Mouse (Mus musculus): ENCODE measurements at regions not wholly inside any gene's neighbourhood (a gene's known extent, or its start where the extent isn't known, plus 50 kb on each side); places are given as distances from the start of the nearest gene placed in this dataset.

- no peak for TF ChIP-seq MEF2A (IDR thresholded peaks at IDR 0.05; ENCODE audit: borderline replicate concordance, low read depth, low read length)
- TF ChIP-seq POLR2A (IDR thresholded peaks at IDR 0.05; ENCODE audit: low read depth, low read length) = no peak
- no peak for TF ChIP-seq CTCF (conservative IDR thresholded peaks at IDR 0.05 in 1 of 2, IDR thresholded peaks at IDR 0.05 in 1 of 2; ENCODE audit: low read depth in 2 of 2, low read length in 2 of 2)
- no peak for TF ChIP-seq ZC3H11A (IDR thresholded peaks at IDR 0.05; ENCODE audit: low read depth, low read length)
- TF ChIP-seq TBP (conservative IDR thresholded peaks at IDR 0.05; ENCODE audit: low read depth, low read length) = no peak
- no peak for TF ChIP-seq E2F4 (IDR thresholded peaks at IDR 0.05; ENCODE audit: insufficient replicate concordance, low read depth, low read length)
- TF ChIP-seq USF1 (IDR thresholded peaks at IDR 0.05; ENCODE audit: low read depth, low read length) = no peak
- no peak for TF ChIP-seq JUND (conservative IDR thresholded peaks at IDR 0.05; ENCODE audit: low read depth, low read length)
- TF ChIP-seq NELFE (IDR thresholded peaks at IDR 0.05; ENCODE audit: low read depth, low read length) = no peak
- TF ChIP-seq MXI1 (IDR thresholded peaks at IDR 0.05; ENCODE audit: low read depth, low read length) = no peak
- TF ChIP-seq MAZ (IDR thresholded peaks at IDR 0.05; ENCODE audit: low read depth, low read length) = no peak
- TF ChIP-seq CHD2 (IDR thresholded peaks at IDR 0.05; ENCODE audit: low read length) = no peak
- TF ChIP-seq MYC (IDR thresholded peaks at IDR 0.05; ENCODE audit: low read depth, low read length) = no peak
- no peak for TF ChIP-seq ELF1 (IDR thresholded peaks at IDR 0.05; ENCODE audit: low read depth, low read length)
These were observed 176.3 kb upstream of the Spaca1 start for GRCm38 (mm10) chr4:34226089-34226840.

Measured in CH12.LX (cell line).